Mouse (Mus musculus) stomach, embryonic 14.5 days (tissue): Measurements from ENCODE around the gene Axdnd1. TPM values are rescaled to one million over a fixed set of nuclear protein-coding genes. Genes with fewer than 3 reads are reported as not detected.
A peak's percentile ranks its signal among the peaks of the same experiment; 100 is the strongest.

ENCODE experiments used
- ATAC-seq: fragments of 200-750 bp; cut with Nextera tagmentation; 2 replicates; pipeline ENCODE4 v1.8.0; 2017; ENCODE audit warnings: low read depth, moderate TSS enrichment; ENCODE audit not compliant: insufficient number of reproducible peaks, insufficient read depth, low FRiP score
- H3K27ac ChIP-seq: fragments of 300-500 bp; sonication (generic); 2 replicates; pipeline ENCODE4 v1.5.1; 2014; ENCODE audit warnings: mild to moderate bottlenecking, low read length, moderate library complexity, mixed read lengths
- H3K27me3 ChIP-seq: fragments of 300-500 bp; sonication (generic); 2 replicates; pipeline ENCODE4 v1.6.1; 2014; ENCODE audit warnings: low read length, control low read depth, mixed read lengths; ENCODE audit not compliant: control insufficient read depth, insufficient read depth
- H3K36me3 ChIP-seq: fragments of 300-500 bp; sonication (generic); 2 replicates; pipeline ENCODE4 v1.6.1; 2014; ENCODE audit warnings: mild to moderate bottlenecking, control low read depth, low read length, moderate library complexity, mixed read lengths; ENCODE audit not compliant: control insufficient read depth, insufficient read depth
- H3K4me1 ChIP-seq: fragments of 300-500 bp; sonication (generic); 2 replicates; pipeline ENCODE4 v1.6.1; 2014; ENCODE audit warnings: low read length, control low read depth, mixed read lengths; ENCODE audit not compliant: control insufficient read depth, insufficient read depth
- H3K4me2 ChIP-seq: fragments of 300-500 bp; sonication (generic); replicated peaks from 2 replicates; pipeline ENCODE4 v1.6.1; 2014; ENCODE audit warnings: low read depth, low read length, control low read depth
- H3K4me3 ChIP-seq: fragments of 300-500 bp; sonication (generic); 2 replicates; pipeline ENCODE4 v1.5.1; 2014; ENCODE audit warnings: low read depth, low read length, control low read depth
- H3K9ac ChIP-seq: fragments of 300-500 bp; sonication (generic); replicated peaks from 2 replicates; pipeline ENCODE4 v1.6.1; 2014; ENCODE audit warnings: low read depth, mild to moderate bottlenecking, control low read depth, low read length, moderate library complexity, mixed read lengths
- H3K9me3 ChIP-seq: fragments of 300-500 bp; sonication (generic); 2 replicates; pipeline ENCODE4 v1.6.1; 2016; ENCODE audit warnings: low read depth, low read length, control low read depth; ENCODE audit not compliant: control insufficient read depth
- WGBS: fragments of 180-500 bp; shearing (Covaris S2); extraction: QIAGEN DNeasy Blood & Tissue Kit; methylation state at CpG from one replicate; pipeline ENCODE4 v1.1.7; 2014; 5-methylcytosine and 5-hydroxymethylcytosine counted together
- polyA plus RNA-seq: library from polyadenylated mRNA; unstranded; fragments of >200 nt; fragmentation: Nextera tagmentation; extraction: Ambion mirVana; gene quantifications from 2 replicates; pipeline ENCODE4 v1.2.1, GENCODE M21; 2014

The Axdnd1 gene
- 0.71 and 0.73 TPM in 2 replicates for polyA plus RNA-seq

DNA sequence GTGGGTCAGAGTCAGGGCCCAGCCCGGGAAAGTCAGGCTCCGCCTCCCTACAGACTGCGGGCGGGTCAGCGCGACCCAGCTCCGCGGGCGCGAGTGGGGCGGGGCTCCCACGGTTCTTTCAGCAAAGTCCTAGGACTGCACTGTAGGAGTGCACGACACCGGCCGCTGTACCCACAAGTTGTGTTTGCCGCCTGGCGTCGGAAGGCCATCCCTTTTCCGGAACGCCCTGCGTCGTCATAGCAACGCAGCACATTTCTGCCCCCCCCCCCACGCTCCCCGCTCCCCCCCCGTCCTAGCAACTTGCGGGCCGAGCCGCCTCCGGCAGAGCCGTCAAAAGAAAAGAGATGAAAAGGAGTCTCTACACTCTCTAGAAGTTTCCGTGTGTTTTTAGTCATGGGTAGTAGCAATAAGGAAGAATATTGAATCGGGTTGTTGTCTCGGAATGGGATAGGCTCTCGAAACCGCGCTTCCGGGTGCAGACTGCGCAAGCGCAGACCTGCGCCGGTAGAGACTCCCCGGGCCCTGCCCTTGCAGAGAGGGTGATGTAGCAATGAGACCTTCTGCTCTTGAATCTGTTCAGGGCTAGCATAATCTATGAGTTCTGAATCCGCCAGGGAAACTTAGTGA is at the start of gene Axdnd1:
Axdnd1 (minus strand) TSS at position 489 of the 627 bp plus-strand sequence.
- H3K27me3 ChIP-seq, result no peaks in the 10 kb centered on the region
- under 1% methylated on average over 44 of the region's 44 CpGs for WGBS
- no peaks in the 10 kb centered on the region for H3K9me3 ChIP-seq
- no peaks in the 10 kb centered on the region for H3K36me3 ChIP-seq
- peak within 1 kb of the TSS; percentile 61 for H3K4me2 ChIP-seq
- peak; percentile 91 for ATAC-seq
- H3K4me3 ChIP-seq, result peak within 1 kb of the TSS; percentile 55
- H3K9ac ChIP-seq, result 0 out of 2 replicates have a peak within 1 kb of the TSS, but pooled peaks have one; percentile 28
- H3K4me1 ChIP-seq, result no peaks in the 10 kb centered on the region
- H3K27ac ChIP-seq, result peak within 1 kb of the TSS; percentile 11; the same call in 1 of the 2 replicates

DNA sequence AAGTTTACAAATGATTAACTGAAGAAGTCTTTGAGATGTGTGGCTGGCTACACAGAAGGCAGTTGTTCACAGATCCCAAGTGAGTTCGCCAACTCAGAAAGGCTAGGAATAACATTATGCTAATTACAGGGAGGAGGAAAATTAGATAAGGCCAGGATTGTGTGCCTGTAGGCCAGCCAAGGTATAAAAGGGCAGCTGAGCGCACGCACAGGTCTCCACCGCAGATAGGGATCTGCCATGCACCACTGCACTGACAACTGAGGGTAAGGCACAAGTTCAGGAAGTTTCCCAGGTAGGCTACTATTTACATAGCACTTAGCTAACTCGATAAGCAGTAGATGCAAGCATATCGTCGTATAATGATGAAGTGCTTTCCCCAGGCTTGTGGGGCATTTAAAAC is 49.6 kb upstream of the Axdnd1 start:
- H3K4me2 ChIP-seq, result 0 out of 2 replicates have a peak overlapping the region, but pooled peaks have one; percentile 8
- no peak overlapping the region for H3K27ac ChIP-seq

DNA sequence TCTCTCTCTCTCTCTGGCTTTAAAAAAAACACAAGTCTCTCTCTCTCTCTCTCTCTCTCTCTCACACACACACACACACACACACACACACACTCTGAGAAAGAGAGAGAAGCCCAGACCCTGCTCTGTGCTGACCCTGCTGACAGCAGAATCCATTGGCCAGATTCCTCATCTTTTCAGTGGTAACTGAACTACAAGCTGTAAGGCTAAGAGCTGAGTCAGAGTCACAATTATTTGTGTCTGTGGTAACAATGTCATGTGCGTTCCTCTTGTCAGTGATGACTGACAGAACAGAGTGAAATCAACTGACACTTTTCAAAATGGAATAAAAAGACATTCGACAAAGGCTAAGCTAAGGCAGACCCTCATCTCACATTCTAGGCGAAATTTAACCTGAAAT is 47.6 kb upstream of the Axdnd1 start:
- Histone ChIP-seq H3K27me3 (no peaks in the 10 kb centered on the region), H3K9ac (no peak overlapping the region), H3K9me3 (peaks cover 6% of the 10 kb centered on the region; the same call in 1 of the 2 replicates), H3K36me3 (peaks cover 6% of the 10 kb centered on the region; the same call in 1 of the 2 replicates), H3K4me2 (no peak overlapping the region), H3K4me3 (no peak overlapping the region), H3K27ac (no peak overlapping the region), H3K4me1 (0 out of 2 replicates have a peak, but pooled peaks cover 4% of the 10 kb centered on the region)
- ATAC-seq, result no peak
- WGBS, result 75% methylated on average over 3 of the region's 3 CpGs

More for the DNA sequence above, 49.6 kb upstream of the Axdnd1 start:
- 0 out of 2 replicates have a peak, but pooled peaks have one; percentile 30 for ATAC-seq
- Histone ChIP-seq H3K36me3 (peaks cover 6% of the 10 kb centered on the region; the same call in 1 of the 2 replicates), H3K9me3 (peaks cover 6% of the 10 kb centered on the region; the same call in 1 of the 2 replicates), H3K9ac (no peak overlapping the region), H3K27me3 (no peaks in the 10 kb centered on the region), H3K4me3 (no peak overlapping the region), H3K4me1 (0 out of 2 replicates have a peak, but pooled peaks cover 4% of the 10 kb centered on the region)
- 45% methylated on average over 7 of the region's 7 CpGs for WGBS

DNA sequence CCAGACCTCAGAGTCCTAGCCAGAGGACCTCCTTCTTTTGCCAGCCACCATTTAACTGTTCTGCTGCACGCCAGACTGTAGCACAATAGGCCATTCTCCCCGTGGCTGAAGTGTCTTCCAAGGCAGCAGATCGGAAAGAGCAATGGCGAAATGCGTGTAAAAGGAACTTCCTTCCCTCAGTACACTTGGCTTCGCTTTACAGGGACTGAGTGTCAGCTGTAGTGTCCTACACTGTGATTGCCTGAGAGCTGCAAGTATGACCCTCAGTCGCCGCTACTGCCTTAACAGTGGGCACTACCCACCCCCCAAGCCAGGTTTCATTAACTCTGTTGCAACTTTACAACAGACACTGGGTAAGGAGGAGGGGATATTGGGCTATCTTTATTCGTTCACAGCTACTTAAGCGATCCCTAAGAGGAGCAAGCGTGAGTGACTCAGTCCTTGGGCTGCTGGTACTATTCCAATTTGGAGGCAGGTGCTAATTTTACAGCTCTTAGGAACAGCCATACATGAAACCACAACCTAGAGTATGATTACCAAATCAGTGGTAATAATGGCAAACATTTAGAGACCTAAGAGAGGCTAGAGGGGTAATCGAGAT is 46.8 kb upstream of the Axdnd1 start:
- no peak overlapping the region for H3K4me2 ChIP-seq
- H3K4me1 ChIP-seq, result 0 out of 2 replicates have a peak, but pooled peaks cover 4% of the 10 kb centered on the region
- ATAC-seq, result no peak
- H3K36me3 ChIP-seq, result peaks cover 6% of the 10 kb centered on the region; the same call in 1 of the 2 replicates
- H3K27ac ChIP-seq, result no peak overlapping the region
- no peak overlapping the region for H3K4me3 ChIP-seq
- WGBS, result 84% methylated on average over 12 of the region's 12 CpGs
- H3K9ac ChIP-seq, result no peak overlapping the region
- H3K27me3 ChIP-seq, result no peaks in the 10 kb centered on the region
- H3K9me3 ChIP-seq, result peaks cover 6% of the 10 kb centered on the region; the same call in 1 of the 2 replicates

DNA sequence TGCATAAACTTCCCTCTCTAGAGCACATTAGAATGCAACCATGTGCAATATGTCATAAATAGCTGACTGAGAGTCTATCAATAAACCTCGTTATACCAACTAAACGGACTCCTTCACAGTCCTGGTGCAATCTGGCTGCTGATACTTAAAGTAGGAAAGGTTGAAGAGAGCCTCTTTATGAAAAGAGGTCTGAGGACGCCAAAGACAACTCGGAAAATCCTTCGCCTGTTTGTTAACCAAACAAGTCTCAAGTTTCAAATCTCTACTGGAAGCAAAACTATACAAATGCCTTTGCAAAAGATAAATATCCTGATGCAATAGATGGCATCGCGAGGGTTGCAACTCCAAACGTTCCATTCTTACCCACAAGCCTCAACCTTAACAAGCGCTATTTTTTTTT is 44.0 kb upstream of the Axdnd1 start:
- Histone ChIP-seq H3K27me3 (no peaks in the 10 kb centered on the region), H3K27ac (no peak overlapping the region), H3K9ac (no peak overlapping the region), H3K36me3 (peaks cover 6% of the 10 kb centered on the region; the same call in 1 of the 2 replicates), H3K4me1 (no peaks in the 10 kb centered on the region), H3K9me3 (peaks cover 6% of the 10 kb centered on the region; the same call in 1 of the 2 replicates), H3K4me2 (no peak overlapping the region), H3K4me3 (no peak overlapping the region)
- 73% methylated on average over 9 of the region's 9 CpGs for WGBS
- no peak for ATAC-seq

DNA sequence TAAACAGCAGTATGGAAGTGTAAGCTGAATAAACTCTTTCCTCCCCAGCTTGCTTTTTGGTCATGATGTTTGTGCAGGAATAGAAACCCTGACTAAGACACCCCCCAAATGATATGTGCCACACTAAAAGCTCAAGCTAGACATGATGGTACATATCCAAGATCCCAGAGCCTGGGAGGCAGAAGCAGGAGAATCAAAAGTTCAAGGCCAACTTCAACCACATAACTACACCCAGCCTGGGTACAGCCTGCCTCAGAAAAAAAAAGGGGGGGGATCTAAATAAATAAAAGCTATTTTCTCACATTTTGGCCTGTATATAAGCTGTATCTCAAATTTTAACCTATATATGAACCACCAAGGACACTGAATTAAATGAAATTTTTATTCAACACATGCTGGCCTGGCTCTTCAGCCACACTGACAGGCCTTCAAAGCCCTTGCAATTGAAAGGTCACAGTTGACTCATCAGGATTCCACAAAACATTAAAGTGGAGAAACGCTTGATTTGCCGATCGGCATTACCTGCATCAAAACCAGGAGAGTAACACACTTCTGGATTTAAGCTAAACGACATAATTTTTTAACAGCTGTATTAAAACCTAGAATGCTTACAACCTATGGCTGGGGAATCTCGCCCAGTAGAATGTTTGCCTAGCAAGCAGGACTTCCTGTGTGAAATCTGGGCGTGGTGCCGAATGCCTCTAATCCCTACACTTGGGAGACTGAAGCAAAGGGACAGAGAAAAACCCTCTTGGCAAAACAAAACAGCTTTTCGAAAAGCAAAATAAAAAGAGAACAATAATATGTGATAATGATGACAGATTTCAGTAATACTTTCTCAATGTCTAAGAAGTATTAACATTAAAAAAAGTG is 43.3 kb upstream of the Axdnd1 start:
- 76% methylated on average over 8 of the region's 8 CpGs for WGBS
- Histone ChIP-seq H3K4me1 (peaks cover 5% of the 10 kb centered on the region; the same call in 1 of the 2 replicates), H3K4me3 (no peak overlapping the region), H3K9ac (no peak overlapping the region), H3K36me3 (peaks cover 6% of the 10 kb centered on the region; the same call in 1 of the 2 replicates), H3K27ac (no peak overlapping the region), H3K4me2 (no peak overlapping the region), H3K9me3 (peaks cover 6% of the 10 kb centered on the region; the same call in 1 of the 2 replicates), H3K27me3 (no peaks in the 10 kb centered on the region)
- no peak for ATAC-seq

DNA sequence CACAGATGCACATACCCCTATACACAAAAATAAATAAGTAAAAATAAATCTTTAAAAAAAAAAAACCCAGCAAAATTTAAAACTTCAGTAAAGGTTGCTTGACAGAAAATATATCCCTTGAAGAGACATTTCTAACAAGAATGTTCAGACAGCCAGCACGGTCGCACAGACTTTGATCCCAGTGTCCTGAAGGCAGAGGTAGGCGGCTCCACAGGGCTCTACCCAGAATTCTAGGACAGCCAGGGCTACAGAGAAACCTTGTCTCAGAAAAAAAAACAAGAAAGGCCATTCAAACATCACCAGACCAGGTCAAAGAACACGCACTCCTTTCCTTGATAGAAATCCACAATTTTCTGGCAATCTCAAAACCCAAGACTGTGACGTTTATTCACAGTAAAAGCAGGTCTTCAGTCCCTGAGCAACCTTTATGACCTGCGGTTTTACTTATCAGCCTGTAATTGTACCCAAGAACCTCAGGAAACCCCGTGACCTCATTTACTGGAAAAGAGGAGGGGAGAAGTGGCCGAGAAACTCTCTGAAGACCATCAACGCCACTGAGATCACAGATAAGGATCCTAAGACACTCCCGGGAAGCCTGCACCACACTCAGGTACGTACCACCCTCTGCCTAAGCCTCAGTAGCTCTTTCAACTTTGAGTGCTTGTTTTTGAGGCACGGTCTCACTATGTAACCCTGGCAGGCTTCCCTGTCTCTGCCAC is 41.5 kb upstream of the Axdnd1 start:
- 66% methylated on average over 12 of the region's 12 CpGs for WGBS
- H3K4me1 ChIP-seq, result peaks cover 6% of the 10 kb centered on the region; the same call in 1 of the 2 replicates
- peaks cover 6% of the 10 kb centered on the region; the same call in 1 of the 2 replicates for H3K36me3 ChIP-seq
- peaks cover 6% of the 10 kb centered on the region; the same call in 1 of the 2 replicates for H3K9me3 ChIP-seq
- no peak overlapping the region for H3K4me3 ChIP-seq
- no peak overlapping the region for H3K27ac ChIP-seq
- H3K27me3 ChIP-seq, result no peaks in the 10 kb centered on the region
- ATAC-seq, result no peak
- no peak overlapping the region for H3K9ac ChIP-seq
- no peak overlapping the region for H3K4me2 ChIP-seq
